Mouse (Mus musculus): ENCODE results near the gene Lima1.
A peak's percentile ranks its signal among the peaks of the same experiment; 100 is the strongest.
"Not testable (repeated sequence)": the region's sequence is repeated elsewhere in the genome, so short reads cannot be mapped to it uniquely, and the experiment has no call there.

DNA sequence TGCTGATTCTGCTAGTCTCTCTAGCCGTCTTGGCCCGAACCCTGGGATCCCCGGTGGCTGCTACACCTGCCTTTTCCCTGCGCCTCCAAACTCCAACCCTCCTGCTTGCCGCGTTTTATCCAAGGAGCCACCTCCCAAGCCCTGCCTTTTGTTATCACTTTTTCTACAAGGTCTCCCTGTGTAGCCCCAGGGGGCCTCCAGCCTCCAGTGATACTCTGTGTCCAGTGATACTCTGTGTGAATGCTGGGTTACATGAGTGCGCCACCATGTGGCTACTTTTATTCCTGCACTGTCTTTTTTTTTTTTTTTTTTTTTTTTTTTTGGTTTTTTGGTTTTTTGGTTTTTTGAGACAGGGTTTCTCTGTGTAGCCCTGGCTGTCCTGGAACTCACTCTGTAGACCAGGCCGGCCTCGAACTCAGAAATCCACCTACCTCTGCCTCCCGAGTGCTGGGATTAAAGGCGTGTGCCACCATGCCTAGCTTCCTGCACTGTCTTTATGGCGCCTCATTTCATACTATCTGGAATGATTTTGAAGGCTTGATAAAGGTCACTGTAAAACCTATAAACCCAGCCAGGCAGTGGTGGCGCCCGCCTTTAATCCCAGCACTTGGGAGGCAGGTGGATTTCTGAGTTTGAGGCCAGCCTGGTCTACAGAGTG lies 34.2 kb upstream of the Lima1 start:
- TF ChIP-seq CTCF (IDR thresholded peaks at IDR 0.05; ENCODE audit: borderline replicate concordance, extremely low read depth, insufficient read depth, insufficient read length), result peak; percentile 45; the same call in 1 of the 2 replicates
- TF ChIP-seq POLR2A (IDR thresholded peaks at IDR 0.05; ENCODE audit: borderline replicate concordance, extremely low read depth, insufficient read depth, insufficient read length, poor library complexity, severe bottlenecking), result not testable (repeated sequence)

All from brain, embryonic 14.5 days (tissue).